Mouse (Mus musculus): Measurements from ENCODE around the gene Myo16. TPM values are rescaled to one million over a fixed set of nuclear protein-coding genes. Genes with fewer than 3 reads are reported as not detected.
A peak's percentile ranks its signal among the peaks of the same experiment; 100 is the strongest.

Myo16 gene
- polyA plus RNA-seq, 1 experiment from 2014 or later, result 0.89 TPM

GRCm38 (mm10) chr8:10606816-10607209 is 453.1 kb downstream of the Myo16 start:
- no peaks in the 10 kb centered on the region for H3K9me3 ChIP-seq (ENCODE audit: control insufficient read depth, low read length)
- H3K4me3 ChIP-seq (ENCODE audit: low read depth, low read length), result no peak overlapping the region
- H3K4me2 ChIP-seq (ENCODE audit: low read depth, low read length), result no peak overlapping the region
- H3K4me1 ChIP-seq (ENCODE audit: control insufficient read depth, insufficient read depth, low read length), result no peaks in the 10 kb centered on the region
- no peaks in the 10 kb centered on the region for H3K36me3 ChIP-seq (ENCODE audit: control insufficient read depth, insufficient read depth, low read length)
- no peak overlapping the region for H3K27ac ChIP-seq (replicated peaks; ENCODE audit: low read depth, low read length)
- H3K27me3 ChIP-seq (replicated peaks; ENCODE audit: control insufficient read depth, insufficient read depth, low read length), result no peaks in the 10 kb centered on the region
- H3K9ac ChIP-seq (ENCODE audit: low read depth, low read length), result no peak overlapping the region
- ATAC-seq (ENCODE audit: low read depth) (no peak), DNase-seq (ENCODE audit: low spot score) (no peak)
- 63% methylated on average over 4 of the region's 4 CpGs for WGBS

GRCm38 (mm10) chr8:10611636-10612035 is 457.9 kb downstream of the Myo16 start:
- DNase-seq (ENCODE audit: low spot score) (no peak), ATAC-seq (ENCODE audit: low read depth) (no peak)
- Histone ChIP-seq H3K9me3 (ENCODE audit: control insufficient read depth, low read length) (no peaks in the 10 kb centered on the region), H3K27ac (replicated peaks; ENCODE audit: low read depth, low read length) (no peak overlapping the region), H3K4me3 (ENCODE audit: low read depth, low read length) (no peak overlapping the region), H3K9ac (ENCODE audit: low read depth, low read length) (no peak overlapping the region), H3K27me3 (replicated peaks; ENCODE audit: control insufficient read depth, insufficient read depth, low read length) (no peaks in the 10 kb centered on the region), H3K36me3 (ENCODE audit: control insufficient read depth, insufficient read depth, low read length) (no peaks in the 10 kb centered on the region), H3K4me2 (ENCODE audit: low read depth, low read length) (no peak overlapping the region), H3K4me1 (ENCODE audit: control insufficient read depth, insufficient read depth, low read length) (no peaks in the 10 kb centered on the region)
- WGBS, result 76% methylated on average over 5 of the region's 5 CpGs

GRCm38 (mm10) chr8:10613371-10613770 is 459.7 kb downstream of the Myo16 start:
- Histone ChIP-seq H3K27me3 (replicated peaks; ENCODE audit: control insufficient read depth, insufficient read depth, low read length) (no peaks in the 10 kb centered on the region), H3K4me1 (ENCODE audit: control insufficient read depth, insufficient read depth, low read length) (no peaks in the 10 kb centered on the region), H3K27ac (replicated peaks; ENCODE audit: low read depth, low read length) (no peak overlapping the region), H3K9ac (ENCODE audit: low read depth, low read length) (no peak overlapping the region), H3K4me2 (ENCODE audit: low read depth, low read length) (no peak overlapping the region), H3K36me3 (ENCODE audit: control insufficient read depth, insufficient read depth, low read length) (no peaks in the 10 kb centered on the region), H3K9me3 (ENCODE audit: control insufficient read depth, low read length) (no peaks in the 10 kb centered on the region), H3K4me3 (ENCODE audit: low read depth, low read length) (no peak overlapping the region)
- ATAC-seq (ENCODE audit: low read depth) (no peak), DNase-seq (ENCODE audit: low spot score) (no peak)
- 67% methylated on average over 2 of the region's 2 CpGs for WGBS

- Histone ChIP-seq H3K27me3 (replicated peaks; ENCODE audit: control insufficient read depth, insufficient read depth, low read length) (no peaks in the 10 kb centered on the region), H3K9ac (ENCODE audit: low read depth, low read length) (no peak overlapping the region), H3K27ac (replicated peaks; ENCODE audit: low read depth, low read length) (no peak overlapping the region), H3K4me3 (ENCODE audit: low read depth, low read length) (no peak overlapping the region), H3K36me3 (ENCODE audit: control insufficient read depth, insufficient read depth, low read length) (no peaks in the 10 kb centered on the region), H3K9me3 (ENCODE audit: control insufficient read depth, low read length) (0 out of 2 replicates have a peak, but pooled peaks cover 6% of the 10 kb centered on the region), H3K4me1 (ENCODE audit: control insufficient read depth, insufficient read depth, low read length) (no peaks in the 10 kb centered on the region), H3K4me2 (ENCODE audit: low read depth, low read length) (no peak overlapping the region)
- DNase-seq (ENCODE audit: low spot score) (no peak), ATAC-seq (ENCODE audit: low read depth) (no peak)
- WGBS, result 82% methylated on average over 2 of the region's 2 CpGs
Observed at GRCm38 (mm10) chr8:10619689-10620088, 466.0 kb downstream of the Myo16 start.

GRCm38 (mm10) chr8:10625262-10625661 is 471.6 kb downstream of the Myo16 start:
- no peaks in the 10 kb centered on the region for H3K27me3 ChIP-seq (replicated peaks; ENCODE audit: control insufficient read depth, insufficient read depth, low read length)
- no peak overlapping the region for H3K4me3 ChIP-seq (ENCODE audit: low read depth, low read length)
- no peak overlapping the region for H3K9ac ChIP-seq (ENCODE audit: low read depth, low read length)
- WGBS, result 34% methylated on average over 5 of the region's 5 CpGs
- no peak overlapping the region for H3K4me2 ChIP-seq (ENCODE audit: low read depth, low read length)
- H3K36me3 ChIP-seq (ENCODE audit: control insufficient read depth, insufficient read depth, low read length), result no peaks in the 10 kb centered on the region
- H3K4me1 ChIP-seq (ENCODE audit: control insufficient read depth, insufficient read depth, low read length), result no peaks in the 10 kb centered on the region
- 0 out of 2 replicates have a peak, but pooled peaks cover 6% of the 10 kb centered on the region for H3K9me3 ChIP-seq (ENCODE audit: control insufficient read depth, low read length)
- H3K27ac ChIP-seq (replicated peaks; ENCODE audit: low read depth, low read length), result no peak overlapping the region
- DNase-seq (ENCODE audit: low spot score) (peak; percentile 51), ATAC-seq (ENCODE audit: low read depth) (0 out of 2 replicates have a peak, but pooled peaks have one; percentile 38)

GRCm38 (mm10) chr8:10628725-10629124 is 475.0 kb downstream of the Myo16 start:
- Histone ChIP-seq H3K9me3 (ENCODE audit: control insufficient read depth, low read length) (0 out of 2 replicates have a peak, but pooled peaks cover 6% of the 10 kb centered on the region), H3K9ac (ENCODE audit: low read depth, low read length) (no peak overlapping the region), H3K36me3 (ENCODE audit: control insufficient read depth, insufficient read depth, low read length) (no peaks in the 10 kb centered on the region), H3K27me3 (replicated peaks; ENCODE audit: control insufficient read depth, insufficient read depth, low read length) (no peaks in the 10 kb centered on the region), H3K4me1 (ENCODE audit: control insufficient read depth, insufficient read depth, low read length) (no peaks in the 10 kb centered on the region), H3K4me3 (ENCODE audit: low read depth, low read length) (no peak overlapping the region), H3K27ac (replicated peaks; ENCODE audit: low read depth, low read length) (no peak overlapping the region), H3K4me2 (ENCODE audit: low read depth, low read length) (no peak overlapping the region)
- ATAC-seq (ENCODE audit: low read depth) (no peak), DNase-seq (ENCODE audit: low spot score) (no peak)
- 58% methylated on average over 8 of the region's 8 CpGs for WGBS

GRCm38 (mm10) chr8:10629862-10630261 is 476.2 kb downstream of the Myo16 start:
- H3K9me3 ChIP-seq (ENCODE audit: control insufficient read depth, low read length), result no peaks in the 10 kb centered on the region
- no peaks in the 10 kb centered on the region for H3K36me3 ChIP-seq (ENCODE audit: control insufficient read depth, insufficient read depth, low read length)
- no peaks in the 10 kb centered on the region for H3K27me3 ChIP-seq (replicated peaks; ENCODE audit: control insufficient read depth, insufficient read depth, low read length)
- 0 out of 2 replicates have a peak overlapping the region, but pooled peaks have one; percentile 5 for H3K27ac ChIP-seq (replicated peaks; ENCODE audit: low read depth, low read length)
- DNase-seq (ENCODE audit: low spot score), result peak; percentile 65
- peak; percentile 75 for ATAC-seq (ENCODE audit: low read depth)
- no peak overlapping the region for H3K9ac ChIP-seq (ENCODE audit: low read depth, low read length)
- 31% methylated on average over 5 of the region's 5 CpGs for WGBS
- no peak overlapping the region for H3K4me2 ChIP-seq (ENCODE audit: low read depth, low read length)
- no peaks in the 10 kb centered on the region for H3K4me1 ChIP-seq (ENCODE audit: control insufficient read depth, insufficient read depth, low read length)
- no peak overlapping the region for H3K4me3 ChIP-seq (ENCODE audit: low read depth, low read length)

- ATAC-seq (ENCODE audit: low read depth) (no peak), DNase-seq (ENCODE audit: low spot score) (no peak)
- H3K4me3 ChIP-seq (ENCODE audit: low read depth, low read length), result no peak overlapping the region
- H3K27me3 ChIP-seq (replicated peaks; ENCODE audit: control insufficient read depth, insufficient read depth, low read length), result no peaks in the 10 kb centered on the region
- no peak overlapping the region for H3K9ac ChIP-seq (ENCODE audit: low read depth, low read length)
- H3K4me1 ChIP-seq (ENCODE audit: control insufficient read depth, insufficient read depth, low read length), result no peaks in the 10 kb centered on the region
- no peaks in the 10 kb centered on the region for H3K9me3 ChIP-seq (ENCODE audit: control insufficient read depth, low read length)
- H3K4me2 ChIP-seq (ENCODE audit: low read depth, low read length), result no peak overlapping the region
- no peaks in the 10 kb centered on the region for H3K36me3 ChIP-seq (ENCODE audit: control insufficient read depth, insufficient read depth, low read length)
- WGBS, result 89% methylated on average over 2 of the region's 2 CpGs
- H3K27ac ChIP-seq (replicated peaks; ENCODE audit: low read depth, low read length), result no peak overlapping the region
Observed at GRCm38 (mm10) chr8:10631006-10631405, 477.3 kb downstream of the Myo16 start.

- Histone ChIP-seq H3K9ac (ENCODE audit: low read depth, low read length) (no peak overlapping the region), H3K27me3 (replicated peaks; ENCODE audit: control insufficient read depth, insufficient read depth, low read length) (no peaks in the 10 kb centered on the region), H3K36me3 (ENCODE audit: control insufficient read depth, insufficient read depth, low read length) (no peaks in the 10 kb centered on the region), H3K4me3 (ENCODE audit: low read depth, low read length) (no peak overlapping the region), H3K9me3 (ENCODE audit: control insufficient read depth, low read length) (no peaks in the 10 kb centered on the region), H3K27ac (replicated peaks; ENCODE audit: low read depth, low read length) (no peak overlapping the region), H3K4me2 (ENCODE audit: low read depth, low read length) (no peak overlapping the region), H3K4me1 (ENCODE audit: control insufficient read depth, insufficient read depth, low read length) (no peaks in the 10 kb centered on the region)
- ATAC-seq (ENCODE audit: low read depth) (no peak), DNase-seq (ENCODE audit: low spot score) (no peak)
- 61% methylated on average over 6 of the region's 6 CpGs for WGBS
Observed at GRCm38 (mm10) chr8:10632603-10633002, 478.9 kb downstream of the Myo16 start.
